Mouse (Mus musculus) left cerebral cortex, postnatal 4 days (tissue): ENCODE results near the gene Lhx6. TPM values are rescaled to one million over a fixed set of nuclear protein-coding genes. Genes with fewer than 3 reads are reported as not detected.
"Not testable (repeated sequence)": the region's sequence is repeated elsewhere in the genome, so short reads cannot be mapped to it uniquely, and the experiment has no call there.

ENCODE experiments used
- DNase-seq: peaks from one replicate; pipeline ENCODE4 v3.0.0-alpha.2; 2022
- intact Hi-C: fragments of 180-260 bp; cut with DNase I; formaldehyde crosslinking; loops from one replicate; pipeline ENCODE4 v1.15.1; 2025
- total RNA-seq, 2 experiments: library from RNA; stranded (reverse); gene quantifications; 2 replicates each; pipeline ENCODE4 v1.2.3; 2021

Lhx6 gene
- 10 to 100 TPM; 53.3 to 53.7 TPM for total RNA-seq

- intact Hi-C loops: no loop called here
- DNase-seq: no peak
These were observed at the start of gene Lhx6 for GRCm38 (mm10) chr2:36104956-36105741. Gene Lhx6, minus strand, starts transcription at chr2:36105408.

GRCm38 (mm10) chr2:36152401-36152800, 47.2 kb upstream of the Lhx6 start:
- DNase-seq, intact Hi-C loops: not testable (repeated sequence)

GRCm38 (mm10) chr2:36148876-36149365, 43.7 kb upstream of the Lhx6 start:
- DNase-seq: no peak
- intact Hi-C loops: no loop called here

- no peak for DNase-seq
These were observed 33.9 kb upstream of the Lhx6 start for GRCm38 (mm10) chr2:36139096-36139495.

GRCm38 (mm10) chr2:36136300-36136941, 31.2 kb upstream of the Lhx6 start, which contains the start of the genes Mrrf and Rbm18:
Gene Mrrf, plus strand, starts transcription at chr2:36136389.
Gene Rbm18, minus strand, starts transcription at chr2:36136773.
- DNase-seq: peak; percentile 90
- intact Hi-C loops: no loop called here

More at GRCm38 (mm10) chr2:36139096-36139495, 33.9 kb upstream of the Lhx6 start:
- intact Hi-C loops: no loop called here

GRCm38 (mm10) chr2:36135887-36136286, 30.7 kb upstream of the Lhx6 start:
- intact Hi-C loops: no loop called here
- DNase-seq: no peak

GRCm38 (mm10) chr2:36129051-36129450, 23.8 kb upstream of the Lhx6 start:
- intact Hi-C loops: no loop called here
- no peak for DNase-seq

GRCm38 (mm10) chr2:36127973-36128372, 22.8 kb upstream of the Lhx6 start:
- intact Hi-C loops: no loop called here
- DNase-seq: no peak

- no peak for DNase-seq
- intact Hi-C loops: no loop called here
These were observed 21.7 kb upstream of the Lhx6 start for GRCm38 (mm10) chr2:36126795-36127429.

GRCm38 (mm10) chr2:36112632-36113031, 7.4 kb upstream of the Lhx6 start:
- intact Hi-C loops: no loop called here
- no peak for DNase-seq

- DNase-seq: no peak
- intact Hi-C loops: no loop called here
These were observed 3.4 kb upstream of the Lhx6 start for GRCm38 (mm10) chr2:36108615-36109014.

GRCm38 (mm10) chr2:36104436-36104955, 712 bp downstream of the Lhx6 start:
- no peak for DNase-seq
- intact Hi-C loops: no loop called here

GRCm38 (mm10) chr2:36103555-36104367, 1.4 kb downstream of the Lhx6 start:
- intact Hi-C loops: no loop called here
- peak; percentile 21 for DNase-seq

GRCm38 (mm10) chr2:36103069-36103554, 2.1 kb downstream of the Lhx6 start:
- no peak for DNase-seq
- intact Hi-C loops: no loop called here

GRCm38 (mm10) chr2:36102559-36102946, 2.7 kb downstream of the Lhx6 start:
- intact Hi-C loops: no loop called here
- no peak for DNase-seq

GRCm38 (mm10) chr2:36101866-36102558, 3.2 kb downstream of the Lhx6 start:
- DNase-seq: no peak
- intact Hi-C loops: no loop called here

GRCm38 (mm10) chr2:36099739-36100138, 5.5 kb downstream of the Lhx6 start:
- intact Hi-C loops: no loop called here
- DNase-seq: no peak

- DNase-seq: no peak
- intact Hi-C loops: no loop called here
These were observed 7.2 kb downstream of the Lhx6 start for GRCm38 (mm10) chr2:36098021-36098420.

GRCm38 (mm10) chr2:36097129-36097815, 7.9 kb downstream of the Lhx6 start:
- no peak for DNase-seq
- intact Hi-C loops: no loop called here
